Mouse (Mus musculus) cerebellum, postnatal 10 days (tissue): ENCODE results near the gene Ddx18.

Experiments
- DNase-seq, 2 experiments: peaks; one replicate each; pipeline ENCODE4 v3.0.0; 2021; ENCODE audit warnings: mixed read lengths in 2 of 2

Gene Ddx18

GRCm38 (mm10) chr1:121527061-121527460, 40.7 kb downstream of the Ddx18 start:
- no peak for DNase-seq

GRCm38 (mm10) chr1:121518609-121519008, 49.2 kb downstream of the Ddx18 start:
- no peak for DNase-seq

- DNase-seq: no peak
These were observed 55.8 kb downstream of the Ddx18 start for GRCm38 (mm10) chr1:121511966-121512365.

- peak; percentile 54 to 55 for DNase-seq
These were observed 56.6 kb downstream of the Ddx18 start for GRCm38 (mm10) chr1:121511186-121511585.

GRCm38 (mm10) chr1:121510420-121511140, 57.2 kb downstream of the Ddx18 start:
- DNase-seq: peak; percentile 81 to 84

GRCm38 (mm10) chr1:121508729-121509128, 59.1 kb downstream of the Ddx18 start:
- DNase-seq: no peak
